Mouse (Mus musculus) bone marrow macrophage, adult 2 months (primary cell): Measurements from ENCODE around the gene Meox1.

ENCODE experiments used
- CTCF ChIP-seq: IDR thresholded peaks from 2 replicates; pipeline ENCODE4 v1.5.1; 2012; ENCODE audit warnings: low read depth, mild to moderate bottlenecking, low read length, moderate library complexity
- POLR2A ChIP-seq: IDR thresholded peaks from 2 replicates; pipeline ENCODE4 v1.6.1; 2012; ENCODE audit warnings: mild to moderate bottlenecking, low read depth, low read length, borderline replicate concordance

GRCm38 (mm10) chr11:101919660-101920059 is 25.5 kb upstream of the Meox1 start:
- TF ChIP-seq CTCF, result peak; percentile 64
- no peak for TF ChIP-seq POLR2A
